Mouse (Mus musculus): ENCODE measurements around the gene Dazap1.

GRCm38 (mm10) chr10:80254331-80255297, 6.7 kb upstream of the Dazap1 start:
- no peak for TF ChIP-seq CTCF (IDR thresholded peaks at IDR 0.05)
- TF ChIP-seq POLR2A (IDR thresholded peaks at IDR 0.05; ENCODE audit: insufficient read depth, low read depth, low read length) = no peak
- TF ChIP-seq EP300 (IDR thresholded peaks at IDR 0.05; ENCODE audit: insufficient read depth, low read depth, low read length) = no peak
